Mouse (Mus musculus) cortical plate, adult 2 months (tissue): Measurements from ENCODE around the gene Atp6v0a1.

Experiments used
- CTCF ChIP-seq: fragments of 200-500 bp; IDR thresholded peaks from 2 replicates; pipeline ENCODE4 v1.5.1; 2011; ENCODE audit warnings: mild to moderate bottlenecking, control low read depth, low read length; ENCODE audit not compliant: insufficient read depth; ENCODE audit errors: extremely low read depth
- POLR2A ChIP-seq: fragments of 200-500 bp; IDR thresholded peaks from 2 replicates; pipeline ENCODE4 v1.6.1; 2011; ENCODE audit warnings: mild to moderate bottlenecking, low read length, control low read depth; ENCODE audit not compliant: insufficient read depth; ENCODE audit errors: extremely low read depth

DNA sequence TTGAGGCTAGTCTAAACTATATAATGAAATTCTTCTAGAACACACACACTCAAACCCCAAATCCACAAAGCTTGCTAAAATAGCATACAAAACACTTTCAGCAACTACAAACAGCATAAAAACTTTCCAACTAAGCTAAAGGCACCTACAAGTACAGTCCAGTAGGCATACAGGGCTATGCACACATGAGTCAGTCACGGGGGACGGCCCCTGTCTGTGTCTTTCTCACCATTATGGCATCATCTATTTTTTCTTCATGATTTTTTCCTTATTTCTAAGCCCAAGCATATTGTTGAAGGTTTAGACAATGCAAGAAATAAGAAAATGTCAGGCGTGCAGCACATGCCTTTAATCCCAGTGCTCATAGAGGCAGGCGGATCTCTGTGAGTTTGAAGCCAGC lies 101.9 kb downstream of the Atp6v0a1 start:
- TF ChIP-seq CTCF: no peak
- no peak for TF ChIP-seq POLR2A
